Mouse (Mus musculus): Measurements from ENCODE around the gene Lypd6b.

DNA sequence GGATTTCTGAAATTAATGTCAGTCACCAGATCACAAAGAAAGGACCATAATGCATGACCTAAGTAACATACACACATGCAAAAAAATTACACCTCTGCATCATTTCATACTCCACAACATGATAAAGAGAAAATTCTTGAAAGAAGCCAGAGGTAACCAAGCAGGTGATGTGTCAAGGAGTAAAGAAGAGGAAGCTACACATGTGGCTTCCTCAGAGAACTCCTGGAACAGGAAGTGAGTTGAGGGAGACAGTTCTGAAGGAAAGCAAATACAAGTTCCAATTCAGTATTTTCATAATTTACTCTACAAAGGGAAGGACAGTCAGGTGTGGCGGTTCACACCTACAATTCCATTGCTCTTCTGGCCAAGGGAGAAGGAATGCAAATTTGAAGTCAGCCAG, 93.5 kb downstream of the Lypd6b start:
- TF ChIP-seq CTCF (conservative IDR thresholded peaks at IDR 0.05; ENCODE audit: low read length) (no peak), POU5F1 (IDR thresholded peaks at IDR 0.05; ENCODE audit: borderline replicate concordance, low read length) (no peak), NANOG (IDR thresholded peaks at IDR 0.05; ENCODE audit: borderline replicate concordance, low read length) (no peak)
